Mouse (Mus musculus): ENCODE measurements around the gene Unc13a. TPM values are rescaled to one million over a fixed set of nuclear protein-coding genes. Genes with fewer than 3 reads are reported as not detected.

Unc13a gene
- polyA plus RNA-seq, 1 experiment from 2014 or later, result 0.46 TPM

GRCm38 (mm10) chr8:71679550-71680168 is 8.1 kb upstream of the Unc13a start:
- DNase-seq (peak; percentile 61), ATAC-seq (ENCODE audit: insufficient read depth) (peak; percentile 15; the same call in 1 of the 2 replicates)
- Histone ChIP-seq H3K4me2 (peak overlapping the region; percentile 57), H3K9ac (peak overlapping the region; percentile 29), H3K4me1 (ENCODE audit: insufficient read depth) (no peaks in the 10 kb centered on the region), H3K4me3 (ENCODE audit: low read depth, low read length) (peak overlapping the region; percentile 29), H3K27me3 (ENCODE audit: insufficient read depth, low read length) (peaks cover 74% of the 10 kb centered on the region), H3K27ac (ENCODE audit: low read depth) (no peak overlapping the region), H3K36me3 (ENCODE audit: insufficient read depth) (no peaks in the 10 kb centered on the region), H3K9me3 (ENCODE audit: low read depth, low read length) (no peaks in the 10 kb centered on the region)
- TF ChIP-seq CTCF (IDR thresholded peaks at IDR 0.05; ENCODE audit: low read depth), result no peak
- 7% methylated on average over 46 of the region's 46 CpGs for WGBS

DNA sequence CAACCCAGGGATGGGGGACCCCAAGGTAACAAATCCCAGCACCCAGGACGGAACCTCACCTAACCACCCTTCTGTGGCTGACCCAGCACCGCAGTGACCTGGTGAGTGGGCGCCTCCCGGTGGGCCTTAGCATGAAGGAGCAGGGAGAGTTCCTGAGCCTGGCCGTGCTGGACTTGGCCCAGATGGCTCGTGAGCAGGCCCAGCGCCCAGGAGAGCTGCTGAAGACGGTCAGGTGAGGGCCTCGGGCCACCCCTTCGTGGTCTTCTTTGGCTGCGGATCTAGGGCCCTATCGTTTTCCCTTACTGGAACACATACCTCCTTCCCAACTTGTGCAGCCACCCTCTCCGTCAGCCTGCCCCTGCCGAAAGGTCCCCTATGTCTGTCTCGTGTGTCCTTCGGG is 7.6 kb upstream of the Unc13a start:
- DNase-seq, result no peak
- Histone ChIP-seq H3K36me3 (ENCODE audit: insufficient read depth) (no peaks in the 10 kb centered on the region), H3K4me3 (ENCODE audit: low read depth, low read length) (peak overlapping the region; percentile 29), H3K4me1 (ENCODE audit: insufficient read depth) (no peaks in the 10 kb centered on the region), H3K9ac (peak overlapping the region; percentile 29; the same call in 1 of the 2 replicates), H3K27me3 (ENCODE audit: insufficient read depth, low read length) (peaks cover 68% of the 10 kb centered on the region), H3K9me3 (ENCODE audit: low read depth, low read length) (no peaks in the 10 kb centered on the region), H3K4me2 (peak overlapping the region; percentile 57), H3K27ac (ENCODE audit: low read depth) (no peak overlapping the region)
- TF ChIP-seq CTCF (IDR thresholded peaks at IDR 0.05; ENCODE audit: low read depth), result no peak
- ATAC-seq (ENCODE audit: insufficient read depth), result no peak
- 27% methylated on average over 16 of the region's 16 CpGs for WGBS

- Histone ChIP-seq H3K36me3 (ENCODE audit: insufficient read depth) (no peaks in the 10 kb centered on the region), H3K27ac (ENCODE audit: low read depth) (no peak overlapping the region), H3K9me3 (ENCODE audit: low read depth, low read length) (no peaks in the 10 kb centered on the region), H3K4me2 (no peak overlapping the region), H3K9ac (no peak overlapping the region), H3K4me1 (ENCODE audit: insufficient read depth) (no peaks in the 10 kb centered on the region), H3K4me3 (ENCODE audit: low read depth, low read length) (no peak overlapping the region), H3K27me3 (ENCODE audit: insufficient read depth, low read length) (peaks cover 59% of the 10 kb centered on the region)
- ATAC-seq (ENCODE audit: insufficient read depth) (no peak), DNase-seq (no peak)
- no peak for TF ChIP-seq CTCF (IDR thresholded peaks at IDR 0.05; ENCODE audit: low read depth)
- WGBS, result 66% methylated on average over 4 of the region's 4 CpGs
Observed at GRCm38 (mm10) chr8:71678216-71678615, 6.7 kb upstream of the Unc13a start.

- Histone ChIP-seq H3K4me3 (ENCODE audit: low read depth, low read length) (no peak overlapping the region), H3K4me2 (peak overlapping the region; percentile 19; the same call in 1 of the 2 replicates), H3K27me3 (ENCODE audit: insufficient read depth, low read length) (peaks cover 53% of the 10 kb centered on the region), H3K4me1 (ENCODE audit: insufficient read depth) (no peaks in the 10 kb centered on the region), H3K9ac (no peak overlapping the region), H3K9me3 (ENCODE audit: low read depth, low read length) (no peaks in the 10 kb centered on the region), H3K27ac (ENCODE audit: low read depth) (no peak overlapping the region), H3K36me3 (ENCODE audit: insufficient read depth) (no peaks in the 10 kb centered on the region)
- TF ChIP-seq CTCF (IDR thresholded peaks at IDR 0.05; ENCODE audit: low read depth), result no peak
- ATAC-seq (ENCODE audit: insufficient read depth) (no peak), DNase-seq (no peak)
Observed at GRCm38 (mm10) chr8:71677555-71677954, 6.0 kb upstream of the Unc13a start.

GRCm38 (mm10) chr8:71676803-71677202 is 5.2 kb upstream of the Unc13a start:
- no peaks in the 10 kb centered on the region for H3K36me3 ChIP-seq (ENCODE audit: insufficient read depth)
- DNase-seq, result no peak
- H3K27ac ChIP-seq (ENCODE audit: low read depth), result peak overlapping the region; percentile 59
- no peaks in the 10 kb centered on the region for H3K9me3 ChIP-seq (ENCODE audit: low read depth, low read length)
- H3K27me3 ChIP-seq (ENCODE audit: insufficient read depth, low read length), result peaks cover 45% of the 10 kb centered on the region
- ATAC-seq (ENCODE audit: insufficient read depth), result no peak
- H3K4me1 ChIP-seq (ENCODE audit: insufficient read depth), result no peaks in the 10 kb centered on the region
- peak overlapping the region; percentile 68 for H3K9ac ChIP-seq
- peak overlapping the region; percentile 84 for H3K4me2 ChIP-seq
- 53% methylated on average over 9 of the region's 9 CpGs for WGBS
- H3K4me3 ChIP-seq (ENCODE audit: low read depth, low read length), result peak overlapping the region; percentile 61
- TF ChIP-seq CTCF (IDR thresholded peaks at IDR 0.05; ENCODE audit: low read depth), result no peak

GRCm38 (mm10) chr8:71676020-71676741 is 4.6 kb upstream of the Unc13a start, which contains the start of gene Jak3:
TSS of gene Jak3 (plus strand) at chr8:71676296.
- H3K27me3 ChIP-seq (ENCODE audit: insufficient read depth, low read length), result peaks cover 39% of the 10 kb centered on the region
- H3K4me2 ChIP-seq, result peak within 1 kb of the TSS; percentile 84
- peak within 1 kb of the TSS; percentile 61 for H3K4me3 ChIP-seq (ENCODE audit: low read depth, low read length)
- H3K9ac ChIP-seq, result peak within 1 kb of the TSS; percentile 68
- peak within 1 kb of the TSS; percentile 59 for H3K27ac ChIP-seq (ENCODE audit: low read depth)
- no peaks in the 10 kb centered on the region for H3K4me1 ChIP-seq (ENCODE audit: insufficient read depth)
- DNase-seq (peak; percentile 74), ATAC-seq (ENCODE audit: insufficient read depth) (peak; percentile 38; the same call in 1 of the 2 replicates)
- TF ChIP-seq CTCF (IDR thresholded peaks at IDR 0.05; ENCODE audit: low read depth), result no peak
- WGBS, result 2% methylated on average over 40 of the region's 40 CpGs
- no peaks in the 10 kb centered on the region for H3K36me3 ChIP-seq (ENCODE audit: insufficient read depth)
- no peaks in the 10 kb centered on the region for H3K9me3 ChIP-seq (ENCODE audit: low read depth, low read length)

GRCm38 (mm10) chr8:71675456-71676019 is 4.0 kb upstream of the Unc13a start:
- ATAC-seq (ENCODE audit: insufficient read depth) (no peak), DNase-seq (no peak)
- Histone ChIP-seq H3K4me2 (peak overlapping the region; percentile 84), H3K36me3 (ENCODE audit: insufficient read depth) (no peaks in the 10 kb centered on the region), H3K9me3 (ENCODE audit: low read depth, low read length) (no peaks in the 10 kb centered on the region), H3K27me3 (ENCODE audit: insufficient read depth, low read length) (peaks cover 39% of the 10 kb centered on the region), H3K4me1 (ENCODE audit: insufficient read depth) (no peaks in the 10 kb centered on the region), H3K4me3 (ENCODE audit: low read depth, low read length) (peak overlapping the region; percentile 61), H3K27ac (ENCODE audit: low read depth) (no peak overlapping the region), H3K9ac (no peak overlapping the region)
- WGBS, result 35% methylated on average over 9 of the region's 9 CpGs
- no peak for TF ChIP-seq CTCF (IDR thresholded peaks at IDR 0.05; ENCODE audit: low read depth)
